Mouse (Mus musculus): ENCODE data around the gene Tapt1.

Gene Tapt1

GRCm38 (mm10) chr5:44226521-44227461, at the start of gene Tapt1:
TSS of gene Tapt1 (minus strand) at chr5:44226626.
- peak; percentile 80 to 82 for DNase-seq

GRCm38 (mm10) chr5:44271564-44271963, 45.1 kb upstream of the Tapt1 start:
- no peak for DNase-seq

- DNase-seq, result peak; percentile 26 to 31
Measured at GRCm38 (mm10) chr5:44268524-44268923, 42.1 kb upstream of the Tapt1 start.

GRCm38 (mm10) chr5:44261691-44262090, 35.3 kb upstream of the Tapt1 start:
- DNase-seq, result no peak

- no peak for DNase-seq
Measured at GRCm38 (mm10) chr5:44261172-44261571, 34.7 kb upstream of the Tapt1 start.

- DNase-seq, result no peak
Measured at GRCm38 (mm10) chr5:44259678-44260077, 33.3 kb upstream of the Tapt1 start.

- no peak for DNase-seq
Measured at GRCm38 (mm10) chr5:44258163-44258562, 31.7 kb upstream of the Tapt1 start.

GRCm38 (mm10) chr5:44257401-44257800, 31.0 kb upstream of the Tapt1 start:
- DNase-seq, result no peak

- DNase-seq, result no peak
Measured at GRCm38 (mm10) chr5:44256512-44256911, 30.1 kb upstream of the Tapt1 start.

- no peak for DNase-seq
Measured at GRCm38 (mm10) chr5:44255756-44256398, 29.5 kb upstream of the Tapt1 start.

- DNase-seq, result no peak
Measured at GRCm38 (mm10) chr5:44253449-44253848, 27.0 kb upstream of the Tapt1 start.

- no peak for DNase-seq
Measured at GRCm38 (mm10) chr5:44252395-44252794, 26.0 kb upstream of the Tapt1 start.

GRCm38 (mm10) chr5:44250211-44250955, 24.0 kb upstream of the Tapt1 start:
- DNase-seq, result no peak

GRCm38 (mm10) chr5:44249363-44249762, 22.9 kb upstream of the Tapt1 start:
- DNase-seq, result no peak

- DNase-seq, result no peak
Measured at GRCm38 (mm10) chr5:44246493-44247217, 20.2 kb upstream of the Tapt1 start.

- DNase-seq, result peak; percentile 19 to 30
Measured at GRCm38 (mm10) chr5:44244894-44245423, 18.5 kb upstream of the Tapt1 start.

GRCm38 (mm10) chr5:44242828-44243227, 16.4 kb upstream of the Tapt1 start:
- no peak for DNase-seq

GRCm38 (mm10) chr5:44241726-44242125, 15.3 kb upstream of the Tapt1 start:
- DNase-seq, result no peak

- peak; percentile 78 to 83 for DNase-seq
Measured at GRCm38 (mm10) chr5:44239187-44240136, 13.0 kb upstream of the Tapt1 start.

GRCm38 (mm10) chr5:44238201-44238600, 11.8 kb upstream of the Tapt1 start:
- no peak for DNase-seq

GRCm38 (mm10) chr5:44234606-44235005, 8.2 kb upstream of the Tapt1 start:
- no peak for DNase-seq
